Mouse (Mus musculus): Measurements from ENCODE around the gene Sesn1. TPM values are rescaled to one million over a fixed set of nuclear protein-coding genes. Genes with fewer than 3 reads are reported as not detected.

The Sesn1 gene
- polyA plus RNA-seq, 1 experiment from 2014 or later: 38.9 TPM

DNA sequence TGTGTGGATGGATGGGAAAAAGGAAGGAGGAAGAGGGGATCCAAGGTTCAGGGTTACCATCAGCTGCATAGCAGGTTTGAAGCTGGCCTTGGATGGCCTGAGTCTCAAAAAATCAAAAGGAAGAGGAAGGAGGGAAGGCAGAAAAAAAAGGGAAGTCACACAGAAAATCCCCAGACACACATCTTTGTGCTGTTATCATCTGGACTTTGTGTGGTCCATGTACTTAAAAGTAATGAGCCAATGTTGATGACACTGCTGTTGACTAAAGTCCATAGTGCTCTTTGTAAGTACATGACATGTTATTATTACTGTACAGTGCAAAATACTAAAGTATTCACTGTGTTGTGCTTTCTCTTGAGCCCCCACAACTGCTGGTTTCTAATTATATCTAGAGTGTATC, 86.7 kb downstream of the Sesn1 start:
- no peaks in the 10 kb centered on the region for H3K4me1 ChIP-seq (ENCODE audit: insufficient read depth, low read length)
- no peak overlapping the region for H3K4me3 ChIP-seq (ENCODE audit: low read length)
- H3K9ac ChIP-seq (replicated peaks; ENCODE audit: low read length): no peak overlapping the region
- H3K27me3 ChIP-seq (ENCODE audit: insufficient read depth, low read length): no peaks in the 10 kb centered on the region
- no peak overlapping the region for H3K27ac ChIP-seq (ENCODE audit: low read length)
- H3K9me3 ChIP-seq (ENCODE audit: low read length): 0 out of 2 replicates have a peak, but pooled peaks cover 2% of the 10 kb centered on the region
- ATAC-seq (ENCODE audit: low FRiP score, low TSS enrichment): no peak
- H3K36me3 ChIP-seq (ENCODE audit: insufficient read depth, low read length): peaks cover 11% of the 10 kb centered on the region
- H3K4me2 ChIP-seq (replicated peaks; ENCODE audit: low read depth, low read length): no peak overlapping the region

GRCm38 (mm10) chr10:41896865-41897264, 87.1 kb downstream of the Sesn1 start:
- Histone ChIP-seq H3K27ac (ENCODE audit: low read length) (no peak overlapping the region), H3K4me2 (replicated peaks; ENCODE audit: low read depth, low read length) (no peak overlapping the region), H3K36me3 (ENCODE audit: insufficient read depth, low read length) (peaks cover 12% of the 10 kb centered on the region), H3K9me3 (ENCODE audit: low read length) (0 out of 2 replicates have a peak, but pooled peaks cover 2% of the 10 kb centered on the region), H3K27me3 (ENCODE audit: insufficient read depth, low read length) (no peaks in the 10 kb centered on the region), H3K4me1 (ENCODE audit: insufficient read depth, low read length) (no peaks in the 10 kb centered on the region), H3K9ac (replicated peaks; ENCODE audit: low read length) (no peak overlapping the region), H3K4me3 (ENCODE audit: low read length) (no peak overlapping the region)
- whole genome bisulfite sequencing: 59% methylated on average over 2 of the region's 2 CpGs
- ATAC-seq (ENCODE audit: low FRiP score, low TSS enrichment): no peak

- ATAC-seq (ENCODE audit: low FRiP score, low TSS enrichment): no peak
- Histone ChIP-seq H3K36me3 (ENCODE audit: insufficient read depth, low read length) (peaks cover 38% of the 10 kb centered on the region), H3K27me3 (ENCODE audit: insufficient read depth, low read length) (no peaks in the 10 kb centered on the region), H3K9ac (replicated peaks; ENCODE audit: low read length) (no peak overlapping the region), H3K9me3 (ENCODE audit: low read length) (0 out of 2 replicates have a peak, but pooled peaks cover 2% of the 10 kb centered on the region), H3K4me2 (replicated peaks; ENCODE audit: low read depth, low read length) (no peak overlapping the region), H3K4me3 (ENCODE audit: low read length) (no peak overlapping the region), H3K27ac (ENCODE audit: low read length) (no peak overlapping the region), H3K4me1 (ENCODE audit: insufficient read depth, low read length) (no peaks in the 10 kb centered on the region)
- WGBS: 82% methylated on average over 8 of the region's 8 CpGs
Observed at GRCm38 (mm10) chr10:41901456-41901855, 91.7 kb downstream of the Sesn1 start.

DNA sequence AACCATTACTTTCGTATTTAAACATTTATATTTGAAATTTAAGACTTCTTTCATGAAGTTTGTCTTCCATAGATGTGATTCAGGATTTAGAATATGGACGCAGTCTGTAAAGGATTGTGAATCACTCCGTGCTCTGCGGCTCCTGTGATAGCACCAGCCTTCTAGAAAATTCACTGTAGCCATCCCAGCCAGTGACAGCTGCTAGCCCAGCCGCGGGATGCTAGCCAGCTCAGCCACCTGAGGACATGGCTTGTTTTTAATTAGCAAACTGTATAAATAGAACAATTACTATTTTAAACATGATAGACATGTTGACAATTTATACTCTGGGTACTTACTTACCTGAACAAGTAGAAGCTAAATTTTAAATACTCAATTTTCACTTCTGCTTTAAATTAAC, 92.1 kb downstream of the Sesn1 start:
- Histone ChIP-seq H3K27me3 (ENCODE audit: insufficient read depth, low read length) (no peaks in the 10 kb centered on the region), H3K4me3 (ENCODE audit: low read length) (no peak overlapping the region), H3K9ac (replicated peaks; ENCODE audit: low read length) (no peak overlapping the region), H3K9me3 (ENCODE audit: low read length) (0 out of 2 replicates have a peak, but pooled peaks cover 2% of the 10 kb centered on the region), H3K36me3 (ENCODE audit: insufficient read depth, low read length) (peaks cover 42% of the 10 kb centered on the region), H3K27ac (ENCODE audit: low read length) (no peak overlapping the region), H3K4me2 (replicated peaks; ENCODE audit: low read depth, low read length) (no peak overlapping the region), H3K4me1 (ENCODE audit: insufficient read depth, low read length) (no peaks in the 10 kb centered on the region)
- WGBS: 94% methylated on average over 6 of the region's 6 CpGs
- ATAC-seq (ENCODE audit: low FRiP score, low TSS enrichment): no peak

DNA sequence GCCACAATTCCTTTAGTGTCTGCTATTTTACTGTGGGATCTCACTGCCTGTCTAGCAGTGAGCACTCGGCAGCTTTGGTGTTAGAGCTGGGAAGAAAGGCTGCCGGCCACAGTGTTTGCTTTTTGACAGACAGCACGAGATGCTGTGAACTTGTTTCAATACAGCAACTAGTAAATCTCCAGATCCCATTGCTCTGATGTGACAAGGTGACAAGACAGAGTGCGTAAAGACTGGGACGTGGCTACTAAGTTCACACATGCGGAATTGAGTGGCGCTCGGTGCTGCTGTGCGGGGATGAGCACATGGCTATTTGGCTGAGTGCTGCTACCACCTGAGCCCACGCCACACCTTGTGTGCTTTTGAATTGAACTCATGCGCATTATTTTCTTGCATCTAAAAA, 97.7 kb downstream of the Sesn1 start:
- Histone ChIP-seq H3K9ac (replicated peaks; ENCODE audit: low read length) (no peak overlapping the region), H3K4me2 (replicated peaks; ENCODE audit: low read depth, low read length) (no peak overlapping the region), H3K4me3 (ENCODE audit: low read length) (no peak overlapping the region), H3K27ac (ENCODE audit: low read length) (no peak overlapping the region), H3K4me1 (ENCODE audit: insufficient read depth, low read length) (no peaks in the 10 kb centered on the region), H3K27me3 (ENCODE audit: insufficient read depth, low read length) (no peaks in the 10 kb centered on the region), H3K9me3 (ENCODE audit: low read length) (no peaks in the 10 kb centered on the region), H3K36me3 (ENCODE audit: insufficient read depth, low read length) (peaks cover 31% of the 10 kb centered on the region)
- ATAC-seq (ENCODE audit: low FRiP score, low TSS enrichment): no peak
- 68% methylated on average over 11 of the region's 11 CpGs for WGBS

DNA sequence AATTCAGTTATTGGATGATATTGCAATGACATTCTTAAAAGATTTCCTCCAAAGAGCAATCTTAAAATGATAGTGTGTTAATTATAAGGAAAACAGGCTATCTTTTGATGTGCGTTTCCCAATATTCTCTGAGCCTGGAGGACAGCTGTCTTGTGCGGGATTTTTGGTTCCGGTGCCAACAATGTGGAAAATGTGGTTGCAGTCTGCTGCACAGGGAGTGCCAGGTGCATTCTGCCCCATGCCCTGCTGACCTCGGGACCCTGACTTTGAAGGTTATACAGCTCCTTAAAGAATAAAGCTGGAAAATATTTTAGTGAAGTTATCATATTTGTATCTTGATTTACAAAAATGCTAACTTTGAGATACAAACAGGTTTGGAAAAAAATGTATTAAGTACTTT, 98.2 kb downstream of the Sesn1 start:
- ATAC-seq (ENCODE audit: low FRiP score, low TSS enrichment): no peak
- no peaks in the 10 kb centered on the region for H3K9me3 ChIP-seq (ENCODE audit: low read length)
- H3K9ac ChIP-seq (replicated peaks; ENCODE audit: low read length): no peak overlapping the region
- H3K4me2 ChIP-seq (replicated peaks; ENCODE audit: low read depth, low read length): no peak overlapping the region
- H3K4me3 ChIP-seq (ENCODE audit: low read length): no peak overlapping the region
- H3K27ac ChIP-seq (ENCODE audit: low read length): no peak overlapping the region
- H3K4me1 ChIP-seq (ENCODE audit: insufficient read depth, low read length): no peaks in the 10 kb centered on the region
- H3K27me3 ChIP-seq (ENCODE audit: insufficient read depth, low read length): no peaks in the 10 kb centered on the region
- 78% methylated on average over 4 of the region's 4 CpGs for WGBS
- H3K36me3 ChIP-seq (ENCODE audit: insufficient read depth, low read length): peaks cover 27% of the 10 kb centered on the region

DNA sequence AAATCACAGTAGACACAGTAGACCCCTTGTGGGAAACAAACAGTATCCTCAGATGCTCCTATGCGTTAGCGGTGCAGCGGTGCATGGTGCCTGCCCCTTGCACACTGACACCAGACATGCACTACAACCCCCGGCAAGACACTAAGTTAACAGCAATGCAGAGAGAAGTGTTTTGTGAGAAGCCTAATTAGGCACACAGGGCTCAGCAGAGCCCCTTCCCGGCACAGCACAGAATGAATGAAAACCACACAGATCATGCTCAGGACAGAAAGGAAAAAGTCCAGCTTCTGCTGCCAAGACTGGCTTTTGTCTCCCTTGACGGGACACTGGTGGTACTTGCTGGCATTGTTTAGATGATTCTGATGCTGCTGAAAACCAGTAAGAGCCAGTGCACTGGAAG, 99.2 kb downstream of the Sesn1 start:
- ATAC-seq (ENCODE audit: low FRiP score, low TSS enrichment): no peak
- H3K4me3 ChIP-seq (ENCODE audit: low read length): no peak overlapping the region
- H3K36me3 ChIP-seq (ENCODE audit: insufficient read depth, low read length): peaks cover 23% of the 10 kb centered on the region
- no peaks in the 10 kb centered on the region for H3K9me3 ChIP-seq (ENCODE audit: low read length)
- H3K4me1 ChIP-seq (ENCODE audit: insufficient read depth, low read length): no peaks in the 10 kb centered on the region
- no peak overlapping the region for H3K4me2 ChIP-seq (replicated peaks; ENCODE audit: low read depth, low read length)
- no peak overlapping the region for H3K27ac ChIP-seq (ENCODE audit: low read length)
- 66% methylated on average over 6 of the region's 6 CpGs for WGBS
- H3K9ac ChIP-seq (replicated peaks; ENCODE audit: low read length): no peak overlapping the region
- H3K27me3 ChIP-seq (ENCODE audit: insufficient read depth, low read length): no peaks in the 10 kb centered on the region

GRCm38 (mm10) chr10:41912290-41912994, 102.7 kb downstream of the Sesn1 start:
- 92% methylated on average over 8 of the region's 8 CpGs for WGBS
- Histone ChIP-seq H3K27me3 (ENCODE audit: insufficient read depth, low read length) (no peaks in the 10 kb centered on the region), H3K4me2 (replicated peaks; ENCODE audit: low read depth, low read length) (no peak overlapping the region), H3K9ac (replicated peaks; ENCODE audit: low read length) (no peak overlapping the region), H3K36me3 (ENCODE audit: insufficient read depth, low read length) (peaks cover 3% of the 10 kb centered on the region), H3K4me3 (ENCODE audit: low read length) (no peak overlapping the region), H3K9me3 (ENCODE audit: low read length) (no peaks in the 10 kb centered on the region), H3K27ac (ENCODE audit: low read length) (no peak overlapping the region), H3K4me1 (ENCODE audit: insufficient read depth, low read length) (no peaks in the 10 kb centered on the region)
- no peak for ATAC-seq (ENCODE audit: low FRiP score, low TSS enrichment)

DNA sequence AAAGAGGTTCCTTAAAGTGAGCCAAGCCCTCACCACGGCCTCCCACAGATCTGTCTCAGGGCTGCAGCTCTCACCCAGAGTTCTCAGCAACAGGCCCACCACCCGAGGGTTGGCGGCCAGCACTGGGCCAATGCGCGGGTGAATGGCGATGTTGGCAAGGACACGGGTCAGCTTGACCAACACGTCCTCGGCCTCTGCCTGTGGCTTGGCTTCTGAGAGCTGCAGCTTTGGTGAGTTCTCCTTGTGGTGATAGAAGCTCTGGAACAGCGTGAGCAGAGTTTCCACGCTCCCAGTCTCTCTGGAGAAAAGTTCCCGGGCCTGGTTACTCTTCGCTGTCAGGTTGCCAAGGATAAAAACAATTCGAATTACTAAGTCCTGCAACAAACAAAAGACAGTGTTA, 117.0 kb downstream of the Sesn1 start:
- H3K9ac ChIP-seq (replicated peaks; ENCODE audit: low read length): no peak overlapping the region
- H3K27ac ChIP-seq (ENCODE audit: low read length): no peak overlapping the region
- peaks cover 5% of the 10 kb centered on the region for H3K4me1 ChIP-seq (ENCODE audit: insufficient read depth, low read length)
- no peaks in the 10 kb centered on the region for H3K9me3 ChIP-seq (ENCODE audit: low read length)
- no peaks in the 10 kb centered on the region for H3K27me3 ChIP-seq (ENCODE audit: insufficient read depth, low read length)
- no peak overlapping the region for H3K4me3 ChIP-seq (ENCODE audit: low read length)
- no peak overlapping the region for H3K4me2 ChIP-seq (replicated peaks; ENCODE audit: low read depth, low read length)
- no peak for ATAC-seq (ENCODE audit: low FRiP score, low TSS enrichment)
- 92% methylated on average over 14 of the region's 14 CpGs for whole genome bisulfite sequencing
- H3K36me3 ChIP-seq (ENCODE audit: insufficient read depth, low read length): no peaks in the 10 kb centered on the region

GRCm38 (mm10) chr10:41930966-41931365, 121.2 kb downstream of the Sesn1 start:
- 0 out of 2 replicates have a peak, but pooled peaks have one; percentile 14 for ATAC-seq (ENCODE audit: low FRiP score, low TSS enrichment)
- Histone ChIP-seq H3K4me3 (ENCODE audit: low read length) (no peak overlapping the region), H3K4me2 (replicated peaks; ENCODE audit: low read depth, low read length) (no peak overlapping the region), H3K27ac (ENCODE audit: low read length) (0 out of 2 replicates have a peak overlapping the region, but pooled peaks have one; percentile 27), H3K9me3 (ENCODE audit: low read length) (no peaks in the 10 kb centered on the region), H3K9ac (replicated peaks; ENCODE audit: low read length) (no peak overlapping the region), H3K4me1 (ENCODE audit: insufficient read depth, low read length) (peaks cover 24% of the 10 kb centered on the region), H3K27me3 (ENCODE audit: insufficient read depth, low read length) (no peaks in the 10 kb centered on the region), H3K36me3 (ENCODE audit: insufficient read depth, low read length) (no peaks in the 10 kb centered on the region)
- WGBS: 30% methylated on average over 4 of the region's 4 CpGs

Measured in kidney, embryonic 16.5 days (tissue).